20 mouse cellular contexts compared by ENCODE assay signal in the genomic region with DNA sequence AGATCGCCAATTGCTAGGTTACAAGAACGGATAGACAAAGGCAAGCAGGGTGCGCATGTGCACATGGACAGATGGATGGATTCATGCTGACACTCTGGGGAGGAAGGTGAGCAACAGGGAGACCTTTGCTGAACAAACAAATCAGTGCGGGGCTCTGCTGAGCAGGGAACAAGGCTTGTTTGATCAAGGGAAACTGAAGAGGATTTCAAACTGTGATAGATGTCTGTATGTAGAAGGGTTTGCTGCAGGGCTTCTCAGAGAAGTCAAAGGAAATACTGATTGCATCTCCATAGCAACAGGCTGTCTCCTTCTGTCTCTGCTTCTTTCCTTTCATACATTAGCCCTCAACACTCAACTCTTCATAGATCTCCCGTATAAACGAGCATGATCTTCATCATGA.
DNase-seq lines count a peak whose midpoint lies in the region; ATAC-seq lines count a peak whose summit lies in the region.
"Had no signal": no experiment of that assay in that cellular context is flagged by ENCODE, and none has a peak within 500 bp of the region (broad histone marks: within the 10 kb centered on the region; RNA-seq: fewer than 3 reads in every experiment).

No protein-coding gene starts in this region.

- peaks cover 9% of the 10 kb centered on the region for H3K4me1 ChIP-seq in hindbrain, embryonic 15.5 days (replicated peaks)
- H3K4me1 ChIP-seq in hindbrain, embryonic 11.5 days (replicated peaks; ENCODE audit: control insufficient read depth, insufficient read depth, low read length) = no peaks in the 10 kb centered on the region
- H3K4me1 ChIP-seq in midbrain, embryonic 15.5 days = peaks cover 13% of the 10 kb centered on the region
- H3K4me1 ChIP-seq: heart, embryonic 15.5 days; neural tube, embryonic 12.5 days had no signal

- 0 out of 2 replicates have a peak overlapping the region, but pooled peaks have one; percentile 14 for H3K27ac ChIP-seq in hindbrain, embryonic 15.5 days (replicated peaks)
- H3K27ac ChIP-seq in hindbrain, embryonic 11.5 days (ENCODE audit: low read depth, low read length) = no peak overlapping the region
- H3K27ac ChIP-seq in midbrain, embryonic 15.5 days = peak overlapping the region; percentile 63
- H3K27ac ChIP-seq: embryonic facial prominence, embryonic 10.5 days; heart, embryonic 15.5 days; neural tube, embryonic 12.5 days had no signal

- H3K4me2 ChIP-seq in hindbrain, embryonic 15.5 days = no peak overlapping the region
- no peak overlapping the region for H3K4me2 ChIP-seq in hindbrain, embryonic 11.5 days (replicated peaks; ENCODE audit: low read depth, low read length)
- H3K4me2 ChIP-seq in midbrain, embryonic 15.5 days = no peak overlapping the region
- H3K4me2 ChIP-seq: heart, embryonic 15.5 days; neural tube, embryonic 12.5 days had no signal

- no peaks in the 10 kb centered on the region for H3K27me3 ChIP-seq in hindbrain, embryonic 15.5 days
- no peaks in the 10 kb centered on the region for H3K27me3 ChIP-seq in hindbrain, embryonic 11.5 days (ENCODE audit: control insufficient read depth, insufficient read depth, low read length)
- H3K27me3 ChIP-seq in midbrain, embryonic 15.5 days (replicated peaks) = no peaks in the 10 kb centered on the region
- H3K27me3 ChIP-seq: heart, embryonic 15.5 days; neural tube, embryonic 12.5 days had no signal

- WGBS in hindbrain, embryonic 15.5 days = 31% methylated on average over 6 of the region's 6 CpGs
- WGBS in hindbrain, embryonic 11.5 days = 46% methylated on average over 6 of the region's 6 CpGs
- 31% methylated on average over 6 of the region's 6 CpGs for WGBS in midbrain, embryonic 15.5 days

- peak; percentile 7 for DNase-seq in embryo, embryonic 10 days (ENCODE audit: low spot score)
- no peak for DNase-seq in embryo, embryonic 11 days
- no peak for DNase-seq in hindbrain, embryonic 11.5 days (ENCODE audit: low spot score)
- DNase-seq in brain, embryonic 18.5 days (ENCODE audit: low read depth, low spot score) = peak; percentile 40
- no peak for DNase-seq in gastrocnemius, adult 18-20 months (ENCODE audit: low spot score)
- no peak for DNase-seq in frontal cortex, postnatal 10 days (ENCODE audit: low spot score in 2 of 2)
- DNase-seq: adrenal gland, postnatal 10 days; cerebellum, adult 11-12 months; cerebellum, postnatal 14 days; gastrocnemius, postnatal 14 days; heart, postnatal 4 days; right cerebral cortex, adult 18-20 months; thymus, postnatal 14 days had no signal

- H3K36me3 ChIP-seq in hindbrain, embryonic 15.5 days = no peaks in the 10 kb centered on the region
- H3K36me3 ChIP-seq in hindbrain, embryonic 11.5 days (ENCODE audit: control insufficient read depth, insufficient read depth, low read length) = no peaks in the 10 kb centered on the region
- no peaks in the 10 kb centered on the region for H3K36me3 ChIP-seq in midbrain, embryonic 15.5 days (replicated peaks)
- H3K36me3 ChIP-seq: embryonic facial prominence, embryonic 10.5 days; heart, embryonic 15.5 days; neural tube, embryonic 12.5 days had no signal

- H3K9me3 ChIP-seq in hindbrain, embryonic 15.5 days = no peaks in the 10 kb centered on the region
- H3K9me3 ChIP-seq in hindbrain, embryonic 11.5 days (ENCODE audit: control insufficient read depth, low read length) = no peaks in the 10 kb centered on the region
- no peaks in the 10 kb centered on the region for H3K9me3 ChIP-seq in midbrain, embryonic 15.5 days
- H3K9me3 ChIP-seq: embryonic facial prominence, embryonic 10.5 days; heart, embryonic 15.5 days; neural tube, embryonic 12.5 days had no signal

- no peak overlapping the region for H3K9ac ChIP-seq in hindbrain, embryonic 15.5 days
- H3K9ac ChIP-seq in hindbrain, embryonic 11.5 days (ENCODE audit: low read depth, low read length) = no peak overlapping the region
- H3K9ac ChIP-seq in midbrain, embryonic 15.5 days = no peak overlapping the region
- H3K9ac ChIP-seq: heart, embryonic 15.5 days; neural tube, embryonic 12.5 days had no signal

- no peak for ATAC-seq in hindbrain, embryonic 15.5 days (ENCODE audit: low FRiP score, low read depth)
- no peak for ATAC-seq in hindbrain, embryonic 11.5 days (ENCODE audit: low FRiP score)
- peak; percentile 81 for ATAC-seq in midbrain, embryonic 15.5 days (replicated peaks)
- ATAC-seq: intestine, embryonic 16.5 days; lung, postnatal 0 days had no signal

- no peak overlapping the region for H3K4me3 ChIP-seq in hindbrain, embryonic 15.5 days
- no peak overlapping the region for H3K4me3 ChIP-seq in hindbrain, embryonic 11.5 days (ENCODE audit: low read depth, low read length)
- no peak overlapping the region for H3K4me3 ChIP-seq in midbrain, embryonic 15.5 days
- H3K4me3 ChIP-seq: embryonic facial prominence, embryonic 10.5 days; heart, embryonic 15.5 days; neural tube, embryonic 12.5 days had no signal

Comparison
In these comparisons a context has a peak if more than half of its experiments do, and no peak if none do; other contexts are left out.
1. DNase-seq: peak in embryo, embryonic 10 days (single experiment) and brain, embryonic 18.5 days (single experiment); none in embryo, embryonic 11 days (single experiment), hindbrain, embryonic 11.5 days (single experiment), gastrocnemius, adult 18-20 months (single experiment) and frontal cortex, postnatal 10 days (0 of 2).